Mouse (Mus musculus) embryo, embryonic 11.5 days (tissue): ENCODE results near the gene Wdfy2.
A peak's percentile ranks its signal among the peaks of the same experiment; 100 is the strongest.
"Not testable (repeated sequence)": the region's sequence is repeated elsewhere in the genome, so short reads cannot be mapped to it uniquely, and the experiment has no call there.

Source experiments
- DNase-seq: peaks from one replicate; pipeline ENCODE4 v3.0.0-alpha.2; 2012; ENCODE audit warnings: low read depth, low spot score

The Wdfy2 gene

DNA sequence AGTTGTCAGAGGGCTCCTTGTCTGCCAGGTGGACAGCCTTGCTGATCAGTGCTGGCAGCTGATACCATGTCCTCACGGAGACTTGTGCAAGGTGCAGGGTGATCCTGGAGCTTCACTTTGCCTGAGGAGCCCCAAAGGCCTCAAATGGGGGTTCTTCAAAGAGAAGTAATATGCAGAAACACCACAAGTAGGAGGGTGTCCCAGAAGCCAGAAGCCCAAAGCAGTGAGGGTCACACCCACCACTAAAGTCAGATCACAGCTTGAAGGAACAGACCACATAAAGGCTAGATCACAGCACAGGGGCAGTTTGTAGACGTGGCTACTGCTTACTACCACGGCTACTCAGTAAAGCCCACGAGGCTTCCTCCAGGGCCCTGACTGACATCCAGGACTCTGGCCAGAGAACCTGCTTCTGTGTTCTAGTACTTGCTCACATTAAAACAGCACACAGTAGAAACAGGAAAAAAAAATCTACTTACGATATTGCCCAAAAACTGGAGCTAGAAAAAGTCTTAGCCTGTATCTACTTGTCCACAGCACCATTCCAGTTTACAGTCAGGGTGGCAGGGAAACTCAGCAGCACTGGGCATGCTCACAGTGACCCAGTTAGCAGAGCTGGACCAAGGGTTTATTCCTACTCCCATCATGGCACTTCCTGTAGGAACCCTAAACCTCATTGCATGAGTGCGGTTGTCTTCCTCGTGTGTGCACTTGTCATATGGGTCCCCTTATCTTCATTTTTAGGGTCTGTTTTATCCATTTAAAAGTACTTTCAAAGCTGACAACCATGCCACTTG lies 41.4 kb downstream of the Wdfy2 start:
- no peak for DNase-seq

DNA sequence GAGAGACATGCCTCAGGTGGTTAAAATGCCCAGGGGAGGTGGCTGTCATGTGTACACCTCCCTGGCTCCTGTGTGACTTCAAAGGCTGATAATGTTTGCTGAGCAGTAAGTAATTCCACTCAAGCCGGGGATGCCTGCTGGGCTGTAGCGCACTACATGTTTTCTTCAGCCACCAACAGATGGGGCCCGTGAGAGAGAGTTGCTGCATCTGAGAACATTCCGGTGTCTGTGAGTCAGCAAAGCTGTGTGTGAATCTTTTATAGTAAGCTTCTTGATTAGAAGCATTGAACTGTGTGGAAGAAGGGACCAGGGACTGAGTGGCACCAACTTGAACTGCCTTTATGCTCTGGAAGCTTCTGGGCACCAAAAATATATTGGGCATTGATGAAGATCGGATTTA lies 42.0 kb downstream of the Wdfy2 start:
- DNase-seq: peak; percentile 53

DNA sequence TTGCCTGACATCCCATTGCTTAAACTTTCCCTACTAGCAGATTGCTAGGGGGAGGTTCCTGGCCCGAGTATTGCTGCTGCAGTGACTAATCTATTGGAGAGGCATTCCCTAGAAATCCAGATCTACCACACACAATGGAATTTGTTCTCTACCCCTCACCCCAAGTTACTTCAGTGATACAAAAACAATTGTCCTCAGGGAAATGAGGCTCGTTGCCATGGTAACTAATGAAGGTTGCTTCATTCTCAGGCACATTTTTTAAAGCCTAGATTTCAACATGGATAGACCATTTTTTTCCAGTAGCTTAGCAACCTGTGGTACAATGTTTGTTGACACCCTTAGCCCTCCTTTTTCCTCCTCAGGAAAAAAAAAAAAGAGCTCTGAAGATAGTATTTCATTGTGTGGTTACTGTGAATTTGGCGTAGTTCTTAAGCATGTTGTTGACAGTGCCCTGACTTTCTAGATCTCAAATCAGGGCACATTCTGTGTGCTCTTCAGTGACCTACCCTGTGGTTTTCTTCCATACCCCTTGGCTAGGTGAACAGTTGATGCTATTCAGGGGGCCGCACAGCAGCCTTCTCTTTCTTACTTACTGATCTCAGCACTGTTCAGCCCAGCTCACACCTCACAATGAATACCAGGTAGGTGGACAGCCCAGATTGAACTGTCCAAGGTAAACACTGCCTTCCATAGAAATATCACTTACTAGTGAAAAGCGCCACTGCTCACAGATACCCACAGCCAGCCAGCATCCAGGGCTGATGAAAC lies 42.8 kb downstream of the Wdfy2 start:
- DNase-seq: peak; percentile 35

DNA sequence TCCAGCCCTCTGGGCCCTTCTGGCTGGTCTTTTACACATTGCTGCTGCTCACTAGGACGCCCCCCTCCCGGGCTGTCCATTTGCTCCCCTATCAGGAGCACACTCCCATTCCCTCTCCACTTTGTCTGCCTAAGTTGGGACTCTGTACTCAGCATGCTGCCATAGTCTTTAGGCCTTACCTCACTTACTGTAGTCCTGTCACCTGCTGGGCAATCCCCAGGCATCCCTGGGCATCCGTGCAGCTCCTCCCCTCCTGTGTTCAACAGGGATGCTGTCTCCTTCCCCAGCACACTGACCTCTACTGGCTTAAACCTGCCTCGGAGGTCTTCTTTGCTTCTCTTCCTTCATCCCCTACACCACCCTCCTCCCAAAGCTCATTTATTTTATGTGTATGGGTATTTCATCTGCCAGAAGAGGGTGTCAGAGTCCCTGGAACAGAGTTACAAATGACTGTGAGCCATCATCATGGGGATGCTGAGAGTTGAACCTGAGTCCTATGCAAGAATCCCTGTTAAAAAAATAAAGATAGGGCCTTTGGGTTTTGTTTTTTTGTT lies 44.7 kb downstream of the Wdfy2 start:
- DNase-seq: no peak

DNA sequence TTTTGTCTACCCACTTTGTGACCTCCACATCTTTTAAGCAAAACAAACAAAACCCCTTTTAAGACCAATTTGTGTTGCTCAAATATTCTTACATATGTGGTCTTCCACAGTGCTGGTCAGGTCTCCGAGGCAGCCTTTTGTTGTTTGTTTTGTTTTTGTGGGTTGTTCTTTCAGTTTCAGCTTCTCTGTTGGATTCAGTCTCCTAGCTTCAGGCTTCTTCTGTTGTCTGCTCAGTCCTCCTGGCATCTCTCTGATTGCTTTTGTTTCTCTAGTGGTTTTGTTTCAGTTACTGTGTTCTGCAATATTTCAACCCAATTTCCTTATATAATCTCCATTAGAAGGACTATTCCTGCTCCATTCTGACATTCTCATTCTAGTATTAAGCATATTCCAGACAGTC lies 46.1 kb downstream of the Wdfy2 start:
- no peak for DNase-seq

DNA sequence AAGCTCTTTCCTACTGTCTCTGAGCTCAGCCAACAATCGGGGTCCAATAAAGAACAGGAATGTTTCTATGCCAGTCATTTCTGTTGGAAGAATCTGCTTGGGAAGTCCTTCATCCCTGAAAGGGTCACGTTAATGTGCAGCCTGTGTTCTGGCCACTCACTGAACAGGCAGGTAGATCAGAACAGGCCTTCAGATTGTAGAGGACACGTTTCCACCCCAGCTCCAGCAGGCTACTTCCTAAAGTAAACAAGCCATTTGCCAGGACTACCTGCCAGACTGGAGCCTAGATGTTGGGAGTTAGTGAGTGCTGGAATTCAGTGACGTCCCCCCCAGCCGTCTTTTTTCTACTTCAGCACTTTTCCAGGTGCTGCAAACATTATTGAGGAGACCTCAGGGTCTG lies 46.7 kb downstream of the Wdfy2 start:
- no peak for DNase-seq

DNA sequence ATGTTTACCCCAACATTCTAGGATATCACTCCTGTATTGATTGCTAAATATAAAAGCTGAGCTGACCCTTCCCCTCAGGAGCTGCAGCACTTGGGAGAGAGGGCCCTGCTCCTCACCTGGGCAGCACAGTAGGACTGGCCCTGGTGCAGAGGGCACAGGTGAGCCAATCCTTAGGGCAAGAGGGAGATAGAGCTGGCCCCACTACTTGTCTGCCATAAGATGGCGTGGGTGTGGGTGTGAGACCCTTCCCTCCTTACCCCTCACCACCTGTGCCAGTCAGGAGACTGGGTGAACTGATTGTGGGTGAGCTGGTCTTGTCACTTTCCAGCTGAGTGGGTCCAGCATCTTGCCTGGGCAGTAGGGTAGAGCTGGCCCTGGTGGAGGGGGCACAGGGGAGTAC lies 47.2 kb downstream of the Wdfy2 start:
- DNase-seq: no peak

DNA sequence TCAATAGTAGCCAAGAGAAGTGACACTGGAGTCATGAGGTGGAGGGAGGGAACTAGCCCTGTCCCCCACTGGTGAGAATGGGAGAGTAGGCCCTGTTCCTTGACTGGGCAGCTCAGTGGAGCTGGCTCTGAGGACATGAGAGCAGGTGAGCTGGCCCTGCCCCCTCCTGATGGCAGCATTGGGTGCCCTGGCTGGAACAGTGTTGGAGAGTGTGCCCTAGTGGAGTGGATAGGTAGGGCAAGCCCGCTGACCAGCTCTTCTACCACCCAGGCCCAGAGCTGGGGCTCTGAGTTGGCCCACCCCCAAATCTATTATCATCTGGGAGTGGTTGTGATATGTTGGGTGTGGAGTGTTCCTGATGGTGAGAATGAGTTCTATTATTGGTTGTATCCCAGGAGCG lies 47.7 kb downstream of the Wdfy2 start:
- no peak for DNase-seq

DNA sequence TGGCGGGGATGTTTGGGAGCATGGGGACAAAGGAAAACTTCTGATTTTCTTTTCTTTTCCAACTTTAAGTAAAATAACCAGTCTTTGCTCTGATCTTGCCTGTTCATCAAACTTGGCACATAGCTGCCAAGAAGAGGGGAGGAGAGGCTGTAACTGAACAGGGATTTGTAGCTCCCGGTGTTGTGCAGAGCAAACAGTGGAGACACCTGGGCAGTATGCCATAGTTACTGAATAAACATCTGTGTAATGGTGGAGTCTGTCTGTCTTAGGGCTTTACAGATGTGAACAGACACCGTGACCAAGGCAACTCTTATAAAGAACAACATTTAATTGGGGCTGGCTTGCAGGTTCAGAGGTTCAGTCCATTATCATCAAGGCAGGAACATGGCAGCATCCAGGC lies 53.9 kb downstream of the Wdfy2 start:
- DNase-seq: no peak

DNA sequence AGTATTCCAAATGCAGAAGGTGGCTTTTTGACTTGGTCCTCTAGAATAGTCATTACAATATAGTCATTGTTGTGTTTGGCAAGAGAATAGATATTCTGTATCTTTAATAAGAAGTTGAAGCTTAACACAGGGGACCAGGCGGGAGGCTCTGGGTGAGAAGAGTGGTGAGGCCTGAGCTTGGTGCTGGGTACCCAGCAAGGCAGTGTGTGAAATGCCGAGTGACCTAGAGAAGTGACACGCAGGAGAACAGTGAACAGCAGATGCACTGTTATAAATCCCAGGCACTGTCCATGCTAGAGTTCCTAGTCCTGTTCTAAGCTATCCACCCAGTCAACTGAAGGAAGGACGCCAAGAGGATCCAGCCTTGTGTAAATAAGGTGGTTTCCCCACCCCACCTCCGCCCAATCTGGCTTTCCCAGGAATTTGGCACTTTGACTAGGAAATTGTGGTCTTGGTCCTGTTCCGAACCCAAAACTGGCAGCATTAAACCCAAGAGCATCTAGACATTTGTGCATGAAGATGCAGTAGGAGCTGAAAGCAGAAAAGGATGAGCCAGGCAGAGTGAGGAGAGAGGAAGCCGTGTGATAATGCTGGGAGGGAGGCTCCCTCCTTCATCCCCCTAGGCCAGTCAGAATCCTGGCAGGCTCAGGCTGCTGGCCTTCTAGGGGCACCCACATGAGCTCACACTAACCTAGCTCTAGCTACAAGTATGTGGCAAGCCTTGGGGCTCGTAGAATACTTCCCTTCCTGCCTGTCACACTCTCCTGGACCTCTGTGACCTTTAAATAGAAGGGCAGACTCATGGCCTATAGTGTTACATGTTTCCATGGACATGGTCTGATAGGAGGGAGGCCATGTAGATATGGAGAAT lies 55.5 kb downstream of the Wdfy2 start:
- no peak for DNase-seq

DNA sequence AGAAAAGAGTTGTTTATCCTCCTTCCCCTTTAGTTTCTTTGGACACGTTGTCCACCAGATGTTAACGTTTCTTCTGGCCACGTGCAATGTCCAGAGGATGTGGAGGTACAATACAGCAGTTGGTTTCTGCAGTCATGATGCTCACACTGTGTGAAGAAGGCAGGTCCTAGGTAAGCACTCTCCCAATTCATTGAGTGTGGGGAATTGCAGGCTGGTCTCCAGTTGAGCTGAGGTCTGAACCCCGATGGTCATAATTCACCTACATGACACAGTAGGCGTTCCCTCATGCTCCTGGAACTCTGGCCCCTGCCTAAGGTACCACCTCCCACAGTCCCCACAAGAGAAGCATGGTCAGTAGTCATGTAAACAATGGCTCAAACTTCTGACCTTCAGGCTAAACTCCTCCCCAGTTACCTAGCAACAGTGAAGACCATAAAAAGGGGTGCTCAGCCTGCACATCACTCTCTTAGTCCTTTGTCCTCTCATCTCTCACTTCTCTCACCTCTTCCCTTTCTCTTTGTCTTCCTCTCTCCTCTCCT lies 56.2 kb downstream of the Wdfy2 start:
- not testable (repeated sequence) for DNase-seq

DNA sequence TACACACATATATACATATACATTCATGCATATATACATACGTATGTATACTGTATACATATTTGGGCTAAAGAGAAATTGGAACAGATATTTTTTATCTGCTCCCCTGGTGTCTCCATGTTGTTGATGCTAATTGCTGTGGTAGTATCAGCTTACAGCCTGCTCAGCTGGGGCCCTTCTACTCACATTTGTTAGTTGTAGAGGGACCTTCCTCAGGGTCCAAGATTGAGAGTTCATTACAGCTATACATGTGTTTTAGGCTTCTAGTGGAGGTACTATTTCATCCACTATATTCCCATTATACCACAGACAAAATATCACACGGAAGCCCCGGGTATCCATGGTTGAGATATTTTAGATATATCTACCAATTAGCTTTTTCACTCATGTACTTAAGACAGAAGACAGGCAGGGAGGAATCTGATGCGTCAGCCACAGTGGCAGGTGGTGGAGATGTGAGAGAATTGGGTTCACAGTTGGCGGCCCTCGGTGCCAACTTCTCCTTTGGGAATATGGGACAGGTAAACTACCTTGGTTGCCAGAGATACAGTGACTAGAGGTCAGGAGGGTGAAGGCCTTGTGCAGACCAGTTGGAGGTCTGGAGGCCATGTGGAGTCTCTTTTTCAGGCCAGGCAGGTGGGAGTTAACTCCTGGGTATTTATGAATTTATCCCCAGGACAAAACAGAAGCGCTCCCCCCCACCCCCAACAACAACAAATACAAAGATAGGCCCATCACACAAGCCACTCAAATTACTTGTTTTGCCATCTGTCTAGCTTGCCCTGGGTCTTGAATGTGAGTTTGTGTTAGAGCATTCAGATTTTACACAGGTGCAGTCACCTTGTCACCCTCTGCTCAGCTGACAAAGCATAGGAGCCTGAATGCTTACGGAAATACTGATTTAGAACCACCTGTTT lies 57.7 kb downstream of the Wdfy2 start:
- DNase-seq: no peak

DNA sequence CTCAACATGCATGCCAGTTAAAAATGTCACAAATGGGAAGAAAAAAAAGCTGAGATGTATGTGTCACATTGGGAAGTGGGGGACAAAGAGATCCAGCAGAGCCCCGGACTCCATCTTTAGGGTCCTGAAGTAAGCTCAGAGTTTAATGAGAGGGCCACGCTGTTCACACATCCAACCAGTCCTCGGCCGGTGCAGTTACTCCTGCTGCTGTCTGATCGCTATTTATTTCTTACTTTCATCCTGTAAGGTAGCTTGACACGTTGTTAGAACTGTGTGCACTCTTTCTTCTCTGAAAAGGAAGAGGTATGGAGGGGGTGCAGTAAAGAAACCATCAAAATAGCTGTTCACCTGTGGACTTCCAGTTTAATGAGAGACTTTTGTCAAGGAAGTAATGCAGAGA lies 60.6 kb downstream of the Wdfy2 start:
- no peak for DNase-seq

DNA sequence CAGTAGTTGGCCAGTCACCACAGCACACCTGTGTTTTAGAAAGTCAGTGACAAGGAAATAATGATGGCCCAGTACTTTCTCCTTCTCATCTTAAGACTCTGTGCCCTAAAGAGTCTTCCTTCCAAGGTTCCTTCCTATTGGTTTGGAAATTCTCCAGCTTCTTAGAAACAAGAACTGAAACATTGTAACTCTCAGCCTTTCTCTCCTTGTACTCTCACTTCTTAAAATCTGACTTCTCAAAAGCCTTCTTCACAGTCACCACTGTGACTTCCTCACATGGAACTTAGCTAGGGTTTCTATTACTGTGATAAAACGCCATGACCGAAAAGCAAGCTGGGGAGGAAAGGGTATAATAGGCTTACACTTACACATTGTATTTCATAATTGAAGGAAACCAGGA lies 70.4 kb downstream of the Wdfy2 start:
- no peak for DNase-seq

DNA sequence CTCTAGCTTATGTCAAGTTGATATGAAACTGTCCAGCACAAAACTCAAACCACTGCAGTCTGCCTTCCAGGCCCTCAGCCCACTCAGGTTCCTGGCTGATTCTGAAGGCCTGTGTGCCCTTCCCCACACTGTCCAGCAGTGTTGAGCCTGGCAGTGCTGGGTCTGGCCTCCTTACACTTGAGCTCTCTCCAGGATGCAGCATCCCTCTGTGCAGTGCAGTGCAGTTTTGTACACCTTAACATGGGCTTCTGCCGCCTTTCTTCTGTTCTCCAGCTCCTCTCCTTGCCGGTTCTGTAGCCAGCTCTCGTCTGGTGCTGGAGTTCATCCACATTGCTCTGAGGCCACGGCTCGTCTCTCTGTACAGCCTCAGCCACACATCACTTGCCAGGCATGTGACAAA lies 71.1 kb downstream of the Wdfy2 start:
- DNase-seq: no peak

DNA sequence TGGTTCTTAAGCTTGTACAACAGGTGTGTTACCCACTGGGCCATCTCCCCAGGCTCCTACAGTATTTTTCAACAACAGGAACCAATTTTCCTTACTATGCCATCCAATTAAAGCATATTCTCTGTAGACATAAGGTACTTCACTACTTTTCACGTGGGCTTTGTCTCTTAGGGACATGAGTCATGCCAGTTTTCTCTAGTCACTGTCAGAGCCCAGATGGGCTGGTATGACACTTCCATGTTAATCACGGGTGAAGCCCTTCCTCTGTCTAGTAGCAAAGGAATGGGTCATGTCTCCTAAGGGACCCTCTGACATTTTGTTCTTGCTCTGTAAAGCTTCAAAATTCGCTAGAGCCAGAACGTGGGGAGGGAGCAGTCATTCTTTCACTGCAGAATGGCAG lies 73.4 kb downstream of the Wdfy2 start:
- DNase-seq: no peak

DNA sequence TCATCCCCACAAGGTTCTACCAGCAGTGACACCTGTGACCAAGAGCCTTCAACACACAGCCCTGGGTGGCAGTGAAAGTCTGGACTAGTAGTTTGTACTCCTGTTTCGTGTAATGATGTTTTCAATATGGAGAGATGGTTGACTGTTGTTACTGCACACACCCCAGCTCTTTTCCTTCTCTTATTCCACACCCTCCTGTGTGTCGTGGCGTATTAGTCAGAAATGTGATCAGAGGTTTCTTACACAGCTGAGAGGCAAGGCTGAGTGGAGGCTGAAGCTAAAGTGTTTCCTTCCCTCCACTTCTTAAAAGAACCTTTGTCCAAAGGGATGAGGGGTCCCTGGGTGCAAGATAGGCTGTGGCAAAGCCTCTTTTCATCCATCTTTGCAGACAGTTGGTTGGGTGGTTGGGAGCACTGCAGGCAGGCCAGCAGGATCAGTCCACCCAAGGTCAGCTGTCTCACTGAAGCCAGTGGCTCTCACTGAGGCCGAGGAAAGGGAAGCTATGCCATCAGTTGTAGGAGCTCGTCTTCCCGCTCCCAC lies 77.7 kb downstream of the Wdfy2 start:
- no peak for DNase-seq

DNA sequence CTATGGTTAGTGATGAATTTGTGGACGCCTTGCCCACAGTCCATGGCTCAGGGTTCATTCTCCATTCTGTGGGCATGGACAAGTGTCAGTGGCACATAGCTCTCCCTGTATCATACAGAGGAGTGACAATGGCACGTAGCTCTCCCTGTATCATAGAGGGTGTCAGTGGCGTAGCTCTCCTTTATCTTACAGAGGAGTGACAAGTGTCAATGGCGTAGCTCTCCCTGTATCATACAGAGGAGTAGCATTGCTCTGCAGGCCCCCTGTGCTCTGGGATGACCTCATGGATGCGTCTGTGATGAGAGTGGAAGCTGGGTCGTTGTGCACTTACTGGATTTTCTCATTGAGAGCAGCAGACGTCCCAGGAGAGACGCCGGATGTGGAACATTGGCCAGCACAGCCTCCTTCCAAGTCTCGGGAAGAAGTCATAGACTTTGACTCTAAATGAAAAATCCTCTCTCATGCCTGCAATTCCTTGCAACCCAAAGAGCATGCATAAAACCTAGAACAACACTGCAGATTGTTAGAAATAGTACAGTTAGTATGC lies 79.1 kb downstream of the Wdfy2 start:
- DNase-seq: no peak

DNA sequence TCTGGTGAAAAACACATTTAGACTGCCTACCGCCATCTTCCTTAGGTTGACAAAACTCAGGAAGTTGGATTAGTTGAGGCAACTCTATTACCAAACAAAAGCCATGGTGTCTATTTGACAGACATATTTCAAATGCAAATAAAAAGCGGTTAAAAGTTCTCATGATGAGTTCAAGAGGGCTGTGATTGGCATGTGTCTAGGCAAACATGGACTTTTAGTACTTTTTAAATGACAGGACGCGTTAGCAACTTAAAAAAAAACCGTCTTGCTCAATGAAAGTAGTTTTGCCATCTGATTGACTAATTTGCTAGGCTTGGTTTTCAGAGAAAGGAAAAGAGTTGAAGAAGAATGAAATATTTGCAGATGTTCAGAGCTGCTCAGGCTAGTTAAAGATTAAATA lies 83.9 kb downstream of the Wdfy2 start:
- DNase-seq: no peak

DNA sequence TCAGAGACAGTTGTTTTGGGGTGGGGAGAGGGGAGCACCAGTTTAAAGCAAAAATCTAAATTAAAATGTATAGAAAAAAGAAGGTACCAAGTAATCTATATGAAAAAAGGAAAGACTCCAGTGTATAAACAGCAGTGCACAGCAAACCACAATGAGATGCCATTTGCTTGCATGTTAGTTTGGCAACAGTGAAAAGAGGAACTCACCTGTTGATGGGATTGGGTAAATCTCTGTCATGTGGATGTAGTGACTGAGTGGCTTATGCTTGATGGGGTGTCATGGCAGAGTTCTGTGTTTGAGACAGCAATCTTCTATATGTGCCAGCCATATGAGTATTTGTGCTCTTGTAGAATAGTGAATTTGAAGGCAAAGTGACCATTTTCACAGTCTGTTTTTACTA lies 85.2 kb downstream of the Wdfy2 start:
- no peak for DNase-seq
